8 mouse cellular contexts compared by ENCODE assay signal in the genomic region with DNA sequence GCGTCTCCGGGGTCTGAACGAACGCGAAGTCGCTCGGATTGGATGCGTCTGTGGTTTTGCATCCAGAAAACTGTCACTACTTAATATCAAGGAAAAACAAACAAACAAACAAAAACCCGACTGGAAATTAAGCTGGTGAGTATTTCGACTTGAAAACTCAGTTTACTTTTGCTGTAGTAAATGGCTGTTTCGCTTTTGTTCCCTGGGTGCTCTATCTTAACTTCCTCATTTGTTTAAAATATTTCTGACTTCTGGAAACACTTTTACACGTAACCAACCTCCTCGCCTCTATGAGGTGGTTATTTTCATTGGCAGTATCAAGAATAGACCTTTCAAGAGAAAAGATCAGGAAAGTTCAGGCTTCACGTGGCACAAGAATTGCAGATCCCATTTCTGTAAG. TPM values are rescaled to one million over a fixed set of nuclear protein-coding genes. Genes with fewer than 3 reads are reported as not detected.
DNase-seq lines count a peak whose midpoint lies in the region; ATAC-seq and TF ChIP-seq lines count a peak whose summit lies in the region.

No protein-coding gene starts in this region.

- H3K4me1 ChIP-seq in liver, adult 2 months (ENCODE audit: control insufficient read depth, insufficient read depth, low read length): peaks cover 11% of the 10 kb centered on the region
- peaks cover 18% of the 10 kb centered on the region for H3K4me1 ChIP-seq in embryonic facial prominence, embryonic 12.5 days
- H3K4me1 ChIP-seq in intestine, postnatal 0 days (replicated peaks; ENCODE audit: control insufficient read depth, insufficient read depth, low read length): no peaks in the 10 kb centered on the region; the same call in 1 of the 2 replicates
- H3K4me1 ChIP-seq in neural tube, embryonic 14.5 days (ENCODE audit: control insufficient read depth, insufficient read depth, low read length): peaks cover 22% of the 10 kb centered on the region

- peaks cover 12% of the 10 kb centered on the region; the same call in 1 of the 2 replicates for H3K79me2 ChIP-seq in liver, adult 2 months (ENCODE audit: control insufficient read depth, insufficient read depth, low read length)

- peak overlapping the region; percentile 88 for H3K27ac ChIP-seq in liver, adult 2 months (replicated peaks; ENCODE audit: insufficient read depth, low read depth, low read length)
- H3K27ac ChIP-seq in embryonic facial prominence, embryonic 12.5 days: peak overlapping the region; percentile 97
- peak overlapping the region; percentile 99 for H3K27ac ChIP-seq in intestine, postnatal 0 days (ENCODE audit: low read depth, low read length)
- H3K27ac ChIP-seq in neural tube, embryonic 14.5 days (ENCODE audit: low read depth, low read length): no peak overlapping the region

- peak overlapping the region; percentile 93 for H3K9ac ChIP-seq in liver, adult 2 months (ENCODE audit: low read depth, low read length)
- peak overlapping the region; percentile 98 for H3K9ac ChIP-seq in embryonic facial prominence, embryonic 12.5 days
- peak overlapping the region; percentile 87 for H3K9ac ChIP-seq in intestine, postnatal 0 days (ENCODE audit: low read depth, low read length)
- peak overlapping the region; percentile 81 for H3K9ac ChIP-seq in neural tube, embryonic 14.5 days (replicated peaks; ENCODE audit: low read depth, low read length)

- TF ChIP-seq CTCF in liver, adult 2 months (IDR thresholded peaks at IDR 0.05; ENCODE audit: low read depth, low read length): no peak
- no peak for TF ChIP-seq CTCF in intestine, postnatal 0 days (IDR thresholded peaks at IDR 0.05; ENCODE audit: low read depth)

- H3K36me3 ChIP-seq in liver, adult 2 months (ENCODE audit: control insufficient read depth, insufficient read depth, low read length): peaks cover 25% of the 10 kb centered on the region
- peaks cover 18% of the 10 kb centered on the region for H3K36me3 ChIP-seq in embryonic facial prominence, embryonic 12.5 days
- H3K36me3 ChIP-seq in intestine, postnatal 0 days (ENCODE audit: control insufficient read depth, insufficient read depth): peaks cover 11% of the 10 kb centered on the region
- H3K36me3 ChIP-seq in neural tube, embryonic 14.5 days (ENCODE audit: control insufficient read depth, insufficient read depth, low read length): peaks cover 12% of the 10 kb centered on the region

- peak overlapping the region; percentile 95 for H3K4me3 ChIP-seq in liver, adult 2 months (ENCODE audit: insufficient read depth, low read depth, low read length)
- peak overlapping the region; percentile 93 for H3K4me3 ChIP-seq in embryonic facial prominence, embryonic 12.5 days
- peak overlapping the region; percentile 96 for H3K4me3 ChIP-seq in intestine, postnatal 0 days (ENCODE audit: low read depth, low read length)
- H3K4me3 ChIP-seq in neural tube, embryonic 14.5 days (ENCODE audit: low read depth, low read length): peak overlapping the region; percentile 95

- 1% methylated on average over 14 of the region's 14 CpGs for WGBS in liver, adult 2 months
- 5% methylated on average over 14 of the region's 14 CpGs for WGBS in embryonic facial prominence, embryonic 12.5 days
- WGBS in intestine, postnatal 0 days: 3% methylated on average over 14 of the region's 14 CpGs
- WGBS in neural tube, embryonic 14.5 days: 9% methylated on average over 14 of the region's 14 CpGs

- peak overlapping the region; percentile 63 for H3K4me2 ChIP-seq in embryonic facial prominence, embryonic 12.5 days (replicated peaks)
- H3K4me2 ChIP-seq in intestine, postnatal 0 days (replicated peaks; ENCODE audit: low read depth): peak overlapping the region; percentile 71
- H3K4me2 ChIP-seq in neural tube, embryonic 14.5 days (ENCODE audit: low read depth, low read length): peak overlapping the region; percentile 68

- no peak for ATAC-seq in embryonic facial prominence, embryonic 12.5 days (ENCODE audit: insufficient number of reproducible peaks, insufficient read depth, low FRiP score, low TSS enrichment)
- no peak for ATAC-seq in intestine, postnatal 0 days
- ATAC-seq in neural tube, embryonic 14.5 days (ENCODE audit: low read depth): no peak

- 0 out of 2 replicates have a peak, but pooled peaks have one; percentile 0 for TF ChIP-seq POLR2A in liver, adult 2 months (IDR thresholded peaks at IDR 0.05; ENCODE audit: extremely low read depth, insufficient read depth, low read length)

- no peak for DNase-seq in liver, adult 2 months (ENCODE audit: extremely low read depth, low read depth, low spot score)
- DNase-seq in liver: no peak
- DNase-seq in layer of hippocampus, adult 9-11 months: no peak
- DNase-seq in ovary, postnatal 14 days (ENCODE audit: low spot score): no peak
- no peak for DNase-seq in gastrocnemius, adult 18-20 months (ENCODE audit: low spot score)

- no peaks in the 10 kb centered on the region for H3K27me3 ChIP-seq in liver, adult 2 months (ENCODE audit: control insufficient read depth, insufficient read depth, low read length)
- H3K27me3 ChIP-seq in embryonic facial prominence, embryonic 12.5 days: no peaks in the 10 kb centered on the region
- H3K27me3 ChIP-seq in intestine, postnatal 0 days (replicated peaks; ENCODE audit: control insufficient read depth, insufficient read depth, low read length): no peaks in the 10 kb centered on the region
- H3K27me3 ChIP-seq in neural tube, embryonic 14.5 days (ENCODE audit: control insufficient read depth, insufficient read depth, low read length): no peaks in the 10 kb centered on the region; the same call in 1 of the 2 replicates

- H3K9me3 ChIP-seq in embryonic facial prominence, embryonic 12.5 days: no peaks in the 10 kb centered on the region
- no peaks in the 10 kb centered on the region for H3K9me3 ChIP-seq in intestine, postnatal 0 days (ENCODE audit: control insufficient read depth)
- H3K9me3 ChIP-seq in neural tube, embryonic 14.5 days (ENCODE audit: control insufficient read depth, low read length): no peaks in the 10 kb centered on the region

RNA-seq across cellular contexts. Expression of a gene that starts 1.1 kb away (rescaled TPM):
- total RNA-seq in liver, adult 2 months (2014; rRNA removed): 29.5 and 32.2 TPM in 2 replicates
- 6.7 and 7.0 TPM in 2 replicates for polyA plus RNA-seq in liver, adult 2 months (2012; rRNA removed)
- polyA plus RNA-seq in embryonic facial prominence, embryonic 12.5 days (2016; fragmentation: Nextera tagmentation; extraction: Ambion mirVana): 106 and 115 TPM in 2 replicates
- polyA plus RNA-seq in intestine, postnatal 0 days (2015; fragmentation: Nextera tagmentation; extraction: Ambion mirVana): 34.4 and 37.7 TPM in 2 replicates
- polyA plus RNA-seq in neural tube, embryonic 14.5 days (2014; fragmentation: Nextera tagmentation; extraction: Ambion mirVana): 81.7 and 97.5 TPM in 2 replicates
- total RNA-seq in gastrocnemius, adult 18-20 months (2021): 10 to 100 TPM; 21.7 to 23.9 TPM

RNA-seq across cellular contexts. Expression of a gene that starts 1.4 kb away (rescaled TPM):
- 9.0 and 9.7 TPM in 2 replicates for total RNA-seq in liver, adult 2 months (2014; rRNA removed)
- 0.65 TPM in 2 replicates for polyA plus RNA-seq in liver, adult 2 months (2012; rRNA removed)
- polyA plus RNA-seq in embryonic facial prominence, embryonic 12.5 days (2016; fragmentation: Nextera tagmentation; extraction: Ambion mirVana): 8.8 and 9.0 TPM in 2 replicates
- polyA plus RNA-seq in intestine, postnatal 0 days (2015; fragmentation: Nextera tagmentation; extraction: Ambion mirVana): 2.5 and 2.8 TPM in 2 replicates
- 8.5 and 11.6 TPM in 2 replicates for polyA plus RNA-seq in neural tube, embryonic 14.5 days (2014; fragmentation: Nextera tagmentation; extraction: Ambion mirVana)
- total RNA-seq in gastrocnemius, adult 18-20 months (2021): 10 to 100 TPM; 10.7 to 10.8 TPM
